Mouse (Mus musculus) kidney, adult 2 months (tissue): Measurements from ENCODE around the gene Tdpoz2.
"Not testable (repeated sequence)": the region's sequence is repeated elsewhere in the genome, so short reads cannot be mapped to it uniquely, and the experiment has no call there.

Experiments
- CTCF ChIP-seq: fragments of 200-500 bp; conservative IDR thresholded peaks from 2 replicates; pipeline ENCODE4 v1.5.1; 2011; ENCODE audit warnings: low read depth, mild to moderate bottlenecking, control low read depth, low read length, moderate library complexity, mixed read lengths; ENCODE audit not compliant: insufficient read depth, insufficient read length
- POLR2A ChIP-seq: fragments of 200-500 bp; IDR thresholded peaks from one replicate; pipeline ENCODE4 v1.6.1; 2011; ENCODE audit warnings: low read depth, low read length, control low read depth

GRCm38 (mm10) chr3:93676210-93676609 is 23.7 kb upstream of the Tdpoz2 start, which contains the start of gene Tdpoz1:
- not testable (repeated sequence) for TF ChIP-seq POLR2A, CTCF
